Mouse (Mus musculus) megakaryocyte progenitor cell, adult 5-6 weeks (primary cell): ENCODE data around the gene Bscl2. TPM values are rescaled to one million over a fixed set of nuclear protein-coding genes. Genes with fewer than 3 reads are reported as not detected.

Experiments
- total RNA-seq, 2 experiments: library from RNA; stranded (forward) in 1 of 2; stranded (reverse) in 1 of 2; fragments of 157-497, 149-512 nt in 1 of 2; fragments of 200-1000 nt in 1 of 2; gene quantifications; 2 replicates each; pipeline versions ENCODE4 v1.2.3 to v1.2.4; 2015 to 2017

Bscl2 gene
- total RNA-seq, 2 experiments from 2014 or later, result 28.8 to 58.3 TPM

Other genes starting within 250 kb of the Bscl2 start
Only the 30 nearest of the 33 such genes appear.
- gene Slc3a2, start 114.1 kb upstream of the Bscl2 start, total RNA-seq (2015), result 69.3 and 73.0 TPM in 2 replicates
- gene Slc3a2, start 114.1 kb upstream of the Bscl2 start, total RNA-seq (2017), result 84.0 and 87.7 TPM in 2 replicates
- gene Wdr74, start 101.6 kb upstream of the Bscl2 start, total RNA-seq (2015), result 111 and 112 TPM in 2 replicates
- 102 TPM in 2 replicates for gene Wdr74, start 101.6 kb upstream of the Bscl2 start, total RNA-seq (2017)
- 1.2 and 4.4 TPM in 2 replicates for gene 1700092M07Rik, start 96.7 kb upstream of the Bscl2 start, total RNA-seq (2015)
- not detected in 2 replicates for gene 1700092M07Rik, start 96.7 kb upstream of the Bscl2 start, total RNA-seq (2017)
- gene Stx5a, start 96.1 kb upstream of the Bscl2 start, total RNA-seq (2015), result 32.5 and 45.3 TPM in 2 replicates
- gene Stx5a, start 96.1 kb upstream of the Bscl2 start, total RNA-seq (2017), result 54.1 and 54.8 TPM in 2 replicates
- 339 and 367 TPM in 2 replicates for gene Nxf1, start 80.4 kb upstream of the Bscl2 start, total RNA-seq (2015)
- 76.5 and 91.9 TPM in 2 replicates for gene Nxf1, start 80.4 kb upstream of the Bscl2 start, total RNA-seq (2017)
- 64.4 and 69.2 TPM in 2 replicates for gene Tmem223, start 66.5 kb upstream of the Bscl2 start, total RNA-seq (2015)
- 36.2 and 37.0 TPM in 2 replicates for gene Tmem223, start 66.5 kb upstream of the Bscl2 start, total RNA-seq (2017)
- 109 and 124 TPM in 2 replicates for gene Tmem179b, start 63.0 kb upstream of the Bscl2 start, total RNA-seq (2015)
- gene Tmem179b, start 63.0 kb upstream of the Bscl2 start, total RNA-seq (2017), result 73.9 and 87.1 TPM in 2 replicates
- 5.8 and 6.4 TPM in 2 replicates for gene Taf6l, start 51.0 kb upstream of the Bscl2 start, total RNA-seq (2015)
- gene Taf6l, start 51.0 kb upstream of the Bscl2 start, total RNA-seq (2017), result 9.7 and 12.8 TPM in 2 replicates
- 142 and 164 TPM in 2 replicates for gene Polr2g, start 38.9 kb upstream of the Bscl2 start, total RNA-seq (2015)
- gene Polr2g, start 38.9 kb upstream of the Bscl2 start, total RNA-seq (2017), result 68.1 and 83.9 TPM in 2 replicates
- 1.8 and 2.8 TPM in 2 replicates for gene Zbtb3, start 34.9 kb upstream of the Bscl2 start, total RNA-seq (2015)
- 2.1 and 2.4 TPM in 2 replicates for gene Zbtb3, start 34.9 kb upstream of the Bscl2 start, total RNA-seq (2017)
- gene Ttc9c, start 18.1 kb upstream of the Bscl2 start, total RNA-seq (2015), result 29.0 and 31.0 TPM in 2 replicates
- gene Ttc9c, start 18.1 kb upstream of the Bscl2 start, total RNA-seq (2017), result 65.6 and 73.3 TPM in 2 replicates
- 56.7 and 59.5 TPM in 2 replicates for gene Hnrnpul2, start 17.5 kb upstream of the Bscl2 start, total RNA-seq (2015)
- gene Hnrnpul2, start 17.5 kb upstream of the Bscl2 start, total RNA-seq (2017), result 64.7 and 77.8 TPM in 2 replicates
- gene AC129217.1, start 7.7 kb upstream of the Bscl2 start, total RNA-seq (2015), result 0.76 TPM in 1 of 2 replicates, not detected in the other
- gene AC129217.1, start 7.7 kb upstream of the Bscl2 start, total RNA-seq (2017), result not detected in 2 replicates
- gene Gng3, start 1.7 kb downstream of the Bscl2 start, total RNA-seq (2015), result 0.07 and 0.22 TPM in 2 replicates
- gene Gng3, start 1.7 kb downstream of the Bscl2 start, total RNA-seq (2017), result not detected in 2 replicates
- not detected in 2 replicates for gene Lrrn4cl, start 13.3 kb downstream of the Bscl2 start, total RNA-seq (2015)
- gene Lrrn4cl, start 13.3 kb downstream of the Bscl2 start, total RNA-seq (2017), result 0.88 TPM in 1 of 2 replicates, not detected in the other
- gene Ubxn1, start 34.0 kb downstream of the Bscl2 start, total RNA-seq (2015), result 60.6 and 77.0 TPM in 2 replicates
- gene Ubxn1, start 34.0 kb downstream of the Bscl2 start, total RNA-seq (2017), result 159 and 168 TPM in 2 replicates
- 44.4 and 46.0 TPM in 2 replicates for gene Uqcc3, start 43.5 kb downstream of the Bscl2 start, total RNA-seq (2015)
- 93.0 and 118 TPM in 2 replicates for gene Uqcc3, start 43.5 kb downstream of the Bscl2 start, total RNA-seq (2017)
- gene Lbhd1, start 46.3 kb downstream of the Bscl2 start, total RNA-seq (2015), result 53.0 and 75.7 TPM in 2 replicates
- gene Lbhd1, start 46.3 kb downstream of the Bscl2 start, total RNA-seq (2017), result 7.5 and 14.3 TPM in 2 replicates
- not detected in 2 replicates for gene Gm49403, start 46.5 kb downstream of the Bscl2 start, total RNA-seq (2015)
- gene Gm49403, start 46.5 kb downstream of the Bscl2 start, total RNA-seq (2017), result not detected in 2 replicates
- gene 1810009A15Rik, start 51.4 kb downstream of the Bscl2 start, total RNA-seq (2015), result 51.4 and 70.0 TPM in 2 replicates
- gene 1810009A15Rik, start 51.4 kb downstream of the Bscl2 start, total RNA-seq (2017), result 74.3 and 91.0 TPM in 2 replicates
- gene Gm49416, start 51.5 kb downstream of the Bscl2 start, total RNA-seq (2015), result 1.5 and 2.5 TPM in 2 replicates
- not detected in 2 replicates for gene Gm49416, start 51.5 kb downstream of the Bscl2 start, total RNA-seq (2017)
- gene Ints5, start 55.5 kb downstream of the Bscl2 start, total RNA-seq (2015), result 12.9 and 16.8 TPM in 2 replicates
- 14.1 and 17.7 TPM in 2 replicates for gene Ints5, start 55.5 kb downstream of the Bscl2 start, total RNA-seq (2017)
- gene Ganab, start 60.6 kb downstream of the Bscl2 start, total RNA-seq (2015), result 112 and 118 TPM in 2 replicates
- gene Ganab, start 60.6 kb downstream of the Bscl2 start, total RNA-seq (2017), result 82.3 and 86.0 TPM in 2 replicates
- gene B3gat3, start 82.9 kb downstream of the Bscl2 start, total RNA-seq (2015), result 12.7 and 17.2 TPM in 2 replicates
- gene B3gat3, start 82.9 kb downstream of the Bscl2 start, total RNA-seq (2017), result 20.5 and 21.6 TPM in 2 replicates
- 0.59 and 1.5 TPM in 2 replicates for gene Rom1, start 91.9 kb downstream of the Bscl2 start, total RNA-seq (2015)
- 0.54 and 0.88 TPM in 2 replicates for gene Rom1, start 91.9 kb downstream of the Bscl2 start, total RNA-seq (2017)
- gene Eml3, start 92.1 kb downstream of the Bscl2 start, total RNA-seq (2015), result 12.0 and 14.9 TPM in 2 replicates
- 20.1 and 36.0 TPM in 2 replicates for gene Eml3, start 92.1 kb downstream of the Bscl2 start, total RNA-seq (2017)
- gene Mta2, start 104.4 kb downstream of the Bscl2 start, total RNA-seq (2015), result 57.9 and 63.7 TPM in 2 replicates
- 124 and 138 TPM in 2 replicates for gene Mta2, start 104.4 kb downstream of the Bscl2 start, total RNA-seq (2017)
- 6.2 and 8.7 TPM in 2 replicates for gene Tut1, start 116.4 kb downstream of the Bscl2 start, total RNA-seq (2015)
- gene Tut1, start 116.4 kb downstream of the Bscl2 start, total RNA-seq (2017), result 19.9 and 23.8 TPM in 2 replicates
- gene Eef1g, start 129.6 kb downstream of the Bscl2 start, total RNA-seq (2015), result 1,162 and 1,182 TPM in 2 replicates
- 754 and 796 TPM in 2 replicates for gene Eef1g, start 129.6 kb downstream of the Bscl2 start, total RNA-seq (2017)
- 6.5 and 10.6 TPM in 2 replicates for gene Ahnak, start 151.8 kb downstream of the Bscl2 start, total RNA-seq (2015)
- gene Ahnak, start 151.8 kb downstream of the Bscl2 start, total RNA-seq (2017), result 11.7 and 17.2 TPM in 2 replicates